Mouse (Mus musculus): ENCODE results near the gene Duoxa2. TPM values are rescaled to one million over a fixed set of nuclear protein-coding genes. Genes with fewer than 3 reads are reported as not detected.
"Not testable (repeated sequence)": the region's sequence is repeated elsewhere in the genome, so short reads cannot be mapped to it uniquely, and the experiment has no call there.

The Duoxa2 gene
- total RNA-seq, 2 experiments from 2014 or later: not detected

DNA sequence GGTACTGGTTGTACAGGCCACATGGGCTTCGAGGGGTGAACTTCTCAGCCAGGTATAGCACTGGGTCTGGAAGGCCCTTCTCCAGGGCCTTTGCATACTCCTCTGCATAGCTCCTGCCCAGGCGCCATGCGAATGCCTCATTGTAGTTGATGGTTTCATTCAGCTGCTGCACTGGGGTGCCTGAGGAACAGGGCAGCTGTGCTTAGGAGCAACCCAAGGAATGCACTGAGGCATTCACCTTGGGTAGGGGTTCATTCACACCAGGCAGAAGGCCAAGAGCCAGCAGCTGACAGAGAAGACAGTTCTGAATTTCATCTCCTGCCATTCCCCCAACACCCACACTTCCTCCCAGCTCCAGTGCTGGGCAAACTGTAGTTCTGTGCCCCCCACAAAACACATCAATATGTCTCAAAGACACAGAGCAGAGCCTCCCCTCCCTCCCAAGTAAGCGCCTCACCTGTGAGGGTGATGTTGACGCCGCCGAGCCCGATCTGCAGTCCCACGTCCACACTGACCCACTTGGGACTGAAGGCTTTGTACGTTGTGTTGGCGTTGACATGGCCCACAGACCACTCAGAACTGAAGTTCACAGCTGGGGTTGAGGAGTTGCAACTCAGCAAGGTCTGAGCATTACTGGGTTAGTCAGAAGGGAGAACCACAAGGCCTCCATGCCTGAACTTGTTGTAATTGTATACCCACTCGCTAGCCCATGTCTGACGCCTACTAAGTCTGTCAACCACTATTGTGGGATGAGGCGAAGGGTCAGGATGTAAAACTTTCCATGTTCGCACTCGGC lies 6.6 kb downstream of the Duoxa2 start:
- DNase-seq (ENCODE audit: extremely low spot score in 1 of 2, low spot score in 1 of 2): no peak

GRCm38 (mm10) chr2:122306184-122306583 lies 7.5 kb downstream of the Duoxa2 start:
- DNase-seq (ENCODE audit: extremely low spot score in 1 of 2, low spot score in 1 of 2): no peak

DNA sequence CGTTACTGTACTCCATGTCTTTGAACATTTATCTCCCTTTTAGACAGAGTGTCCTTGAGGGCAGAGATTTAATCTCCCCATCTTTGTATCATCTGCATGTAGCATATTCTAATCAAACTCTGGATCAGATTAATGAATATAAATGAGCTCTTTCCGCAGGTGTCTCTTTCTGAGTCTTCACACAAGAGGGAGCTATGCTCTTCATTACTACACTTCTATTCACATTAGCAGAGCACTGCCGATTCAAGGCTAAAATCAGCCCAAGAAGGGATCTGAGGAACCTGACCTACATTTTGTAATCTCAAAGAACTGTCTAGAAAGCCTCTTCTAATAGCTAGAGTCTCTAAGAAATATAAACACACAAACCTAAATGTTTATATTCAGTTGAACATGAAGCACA lies 10.9 kb downstream of the Duoxa2 start:
- no peak for DNase-seq (ENCODE audit: extremely low spot score in 1 of 2, low spot score in 1 of 2)

GRCm38 (mm10) chr2:122311561-122311960 lies 12.9 kb downstream of the Duoxa2 start:
- no peak for DNase-seq (ENCODE audit: extremely low spot score in 1 of 2, low spot score in 1 of 2)

DNA sequence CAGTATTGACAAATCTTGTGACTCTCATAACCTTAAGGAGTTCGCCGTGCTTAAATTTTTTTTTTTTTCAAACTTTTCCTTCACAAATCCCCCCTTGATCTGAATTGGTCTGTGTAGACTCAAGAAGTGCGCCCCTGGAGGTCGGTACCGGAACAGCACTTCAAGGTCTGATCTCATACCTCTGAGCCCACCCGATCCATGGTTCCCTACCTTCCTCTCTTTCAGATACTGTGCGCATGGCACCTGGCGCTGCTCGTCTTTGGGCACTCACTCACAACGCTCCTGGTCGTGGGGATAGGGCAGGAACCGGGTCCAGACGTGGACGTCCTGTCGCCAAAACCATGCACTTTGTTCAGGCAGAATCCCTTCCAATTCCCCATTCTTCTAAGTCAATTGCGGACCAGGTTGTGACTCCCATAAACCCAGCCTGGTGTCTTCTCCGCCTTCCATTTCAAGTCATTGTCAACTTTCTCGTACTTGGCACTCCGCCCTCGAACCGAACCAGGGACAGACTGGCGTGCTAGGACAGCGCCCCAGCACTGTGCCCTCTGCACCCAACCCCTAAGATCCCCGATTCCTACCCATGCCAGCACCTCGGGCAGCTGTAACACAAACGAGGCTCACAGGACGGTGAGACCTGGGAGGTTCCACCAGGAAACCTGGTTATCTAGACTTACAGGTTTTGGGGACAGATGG lies 14.2 kb downstream of the Duoxa2 start:
- peak; percentile 42 to 82 for DNase-seq (ENCODE audit: extremely low spot score in 1 of 2, low spot score in 1 of 2)

- no peak for DNase-seq (ENCODE audit: extremely low spot score in 1 of 2, low spot score in 1 of 2)
Measured at GRCm38 (mm10) chr2:122313536-122313935, 14.8 kb downstream of the Duoxa2 start, which contains the start of gene Duoxa1. Duoxa1 (minus strand) TSS chr2:122313730.

DNA sequence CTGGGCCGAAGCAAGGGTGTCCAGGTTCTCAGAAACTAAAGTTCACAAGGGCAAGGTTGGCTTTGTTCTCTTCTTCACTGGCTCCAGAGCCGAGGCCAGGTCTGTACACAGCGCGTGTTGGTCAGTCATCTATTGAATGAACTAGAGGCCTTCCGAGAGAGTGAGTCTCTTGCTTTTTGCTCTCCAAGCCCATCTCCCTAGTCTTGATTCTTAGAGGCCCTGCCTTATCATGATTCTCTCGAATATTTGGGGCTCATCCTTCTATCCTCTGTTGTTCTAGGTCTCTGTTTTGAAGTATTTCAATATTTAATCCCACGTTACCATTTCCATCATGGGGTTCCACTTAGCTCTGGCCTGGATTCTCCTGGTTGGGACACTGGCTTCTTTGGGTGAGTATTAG lies 16.7 kb downstream of the Duoxa2 start, which contains the start of gene Duox1:
Gene Duox1 (plus strand): TSS at position 301 of the 400 bp plus-strand sequence.
- DNase-seq (ENCODE audit: extremely low spot score in 1 of 2, low spot score in 1 of 2): no peak

DNA sequence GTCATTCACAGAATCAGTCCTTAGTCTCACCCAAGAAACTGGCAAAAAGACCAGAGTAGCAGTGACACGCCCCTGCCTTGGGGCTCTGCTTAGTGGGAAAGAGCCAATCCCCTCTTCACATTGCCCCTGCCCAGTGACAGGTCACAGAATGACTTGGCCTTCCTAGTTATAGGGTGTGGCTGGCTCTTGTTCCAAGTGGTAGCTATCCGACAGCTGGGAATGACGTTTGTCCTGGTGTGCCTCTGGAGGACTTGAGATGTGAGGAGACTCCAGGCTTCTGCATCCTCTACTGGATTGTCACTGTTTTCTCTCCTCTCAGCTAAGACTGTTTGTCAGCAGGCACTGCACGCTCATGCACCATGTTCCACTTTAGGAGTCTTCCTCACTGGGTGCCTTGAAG lies 18.7 kb downstream of the Duoxa2 start:
- DNase-seq (ENCODE audit: extremely low spot score in 1 of 2, low spot score in 1 of 2): no peak

- no peak for DNase-seq (ENCODE audit: extremely low spot score in 1 of 2, low spot score in 1 of 2)
Measured at GRCm38 (mm10) chr2:122323960-122324359, 25.3 kb downstream of the Duoxa2 start.

GRCm38 (mm10) chr2:122324586-122324985 lies 25.9 kb downstream of the Duoxa2 start:
- DNase-seq (ENCODE audit: extremely low spot score in 1 of 2, low spot score in 1 of 2): no peak

DNA sequence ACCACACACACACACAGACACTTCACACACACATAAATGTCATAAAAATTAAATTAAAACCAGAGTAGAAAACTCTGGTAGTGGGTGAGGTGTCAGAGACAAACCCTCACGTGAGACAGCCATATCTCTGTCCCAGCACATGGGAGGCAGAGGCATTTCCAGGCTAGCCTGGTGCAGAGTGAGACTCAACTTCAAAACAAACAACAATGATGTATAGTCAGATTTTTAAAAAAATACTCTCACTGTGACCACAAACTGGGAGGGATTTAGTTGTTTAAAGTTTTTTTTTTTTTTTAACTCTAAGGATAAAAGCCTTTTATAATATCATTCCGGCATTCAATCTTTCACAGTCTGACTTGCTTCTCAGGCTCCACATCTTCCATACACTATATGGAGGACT lies 26.7 kb downstream of the Duoxa2 start:
- DNase-seq (ENCODE audit: extremely low spot score in 1 of 2, low spot score in 1 of 2): no peak

GRCm38 (mm10) chr2:122327986-122328385 lies 29.3 kb downstream of the Duoxa2 start:
- DNase-seq (ENCODE audit: extremely low spot score in 1 of 2, low spot score in 1 of 2): no peak

GRCm38 (mm10) chr2:122330317-122330716 lies 31.6 kb downstream of the Duoxa2 start:
- DNase-seq (ENCODE audit: extremely low spot score in 1 of 2, low spot score in 1 of 2): not testable (repeated sequence)

DNA sequence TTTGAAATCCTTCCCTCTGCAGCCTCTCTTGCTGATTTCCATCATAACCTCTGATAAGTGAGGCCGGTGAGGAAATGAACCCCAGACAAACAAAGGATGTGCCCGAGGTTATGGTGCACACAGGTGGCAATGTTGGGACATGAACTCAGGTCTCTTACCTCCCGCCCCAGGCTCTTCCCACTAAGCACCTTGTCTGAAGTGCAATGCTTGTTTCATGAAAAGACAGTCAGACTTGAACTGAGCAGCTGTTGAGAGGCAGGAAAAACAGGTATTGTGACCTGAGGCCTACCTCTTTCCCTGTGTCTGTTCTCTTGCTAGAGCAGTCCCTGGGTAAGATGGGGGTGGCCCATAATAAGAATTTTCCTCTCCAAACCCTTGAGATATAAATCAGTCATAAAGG lies 33.5 kb downstream of the Duoxa2 start:
- no peak for DNase-seq (ENCODE audit: extremely low spot score in 1 of 2, low spot score in 1 of 2)

GRCm38 (mm10) chr2:122334170-122334569 lies 35.5 kb downstream of the Duoxa2 start:
- DNase-seq (ENCODE audit: extremely low spot score in 1 of 2, low spot score in 1 of 2): no peak

DNA sequence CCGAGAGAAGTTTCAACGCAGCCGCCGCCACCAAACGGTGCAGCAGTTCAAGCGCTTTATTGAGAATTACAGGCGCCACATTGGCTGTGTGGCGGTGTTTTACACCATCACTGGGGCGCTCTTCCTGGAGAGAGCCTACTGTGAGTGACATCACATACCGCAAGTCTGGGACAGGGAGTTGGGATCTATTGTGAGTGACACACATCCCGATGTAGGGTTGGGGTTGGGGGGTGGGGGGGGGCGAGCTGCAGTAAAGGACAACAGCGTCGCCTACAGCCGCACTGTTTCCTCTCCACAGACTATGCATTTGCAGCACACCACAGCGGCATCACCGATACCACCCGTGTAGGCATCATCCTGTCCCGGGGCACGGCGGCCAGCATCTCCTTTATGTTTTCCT lies 38.6 kb downstream of the Duoxa2 start:
- DNase-seq (ENCODE audit: extremely low spot score in 1 of 2, low spot score in 1 of 2): no peak

- DNase-seq (ENCODE audit: extremely low spot score in 1 of 2, low spot score in 1 of 2): no peak
Measured at GRCm38 (mm10) chr2:122345106-122345893, 46.6 kb downstream of the Duoxa2 start.

- not testable (repeated sequence) for DNase-seq (ENCODE audit: extremely low spot score in 1 of 2, low spot score in 1 of 2)
Measured at GRCm38 (mm10) chr2:122346164-122346563, 47.5 kb downstream of the Duoxa2 start.

GRCm38 (mm10) chr2:122347257-122347656 lies 48.6 kb downstream of the Duoxa2 start:
- no peak for DNase-seq (ENCODE audit: extremely low spot score in 1 of 2, low spot score in 1 of 2)

GRCm38 (mm10) chr2:122348531-122349131 lies 49.9 kb downstream of the Duoxa2 start:
- DNase-seq (ENCODE audit: extremely low spot score in 1 of 2, low spot score in 1 of 2): peak; percentile 88
